ENCODE assay signal across 22 mouse cellular contexts in the genomic region with DNA sequence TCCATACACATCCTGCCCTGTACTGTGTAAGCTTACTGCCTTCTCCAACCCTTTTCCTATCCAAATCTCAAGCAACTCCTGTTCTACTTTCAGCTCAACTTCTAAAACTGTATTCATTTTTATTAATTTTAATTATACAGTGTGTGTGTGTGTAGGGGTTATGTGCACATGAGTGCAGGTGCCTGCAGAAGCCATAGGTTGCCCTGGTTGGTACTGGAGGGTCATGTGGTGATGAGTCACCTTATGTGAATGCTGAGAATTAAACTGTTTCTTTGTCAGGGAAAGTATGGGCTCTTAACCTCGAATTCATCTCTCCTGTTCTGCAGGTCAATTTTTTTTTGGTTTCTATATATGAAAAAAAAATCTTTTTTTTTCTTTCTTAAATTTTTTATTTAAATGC.
DNase-seq lines count a peak whose midpoint lies in the region; ATAC-seq lines count a peak whose summit lies in the region.
"Had no signal": no experiment of that assay in that cellular context is flagged by ENCODE, and none has a peak within 500 bp of the region (broad histone marks: within the 10 kb centered on the region; RNA-seq: fewer than 3 reads in every experiment).

No protein-coding gene starts in this region.

- WGBS in forebrain, embryonic 10.5 days = 84% methylated on average over 1 of the region's 1 CpGs
- WGBS in forebrain, embryonic 11.5 days = 82% methylated on average over 1 of the region's 1 CpGs

- no peaks in the 10 kb centered on the region for H3K36me3 ChIP-seq in forebrain, embryonic 10.5 days (replicated peaks)
- no peaks in the 10 kb centered on the region for H3K36me3 ChIP-seq in forebrain, embryonic 11.5 days (ENCODE audit: control insufficient read depth, insufficient read depth, low read length)
- H3K36me3 ChIP-seq: embryonic facial prominence, embryonic 10.5 days; embryonic facial prominence, embryonic 12.5 days; forebrain, embryonic 15.5 days; G1E had no signal

- H3K4me1 ChIP-seq in forebrain, embryonic 10.5 days = no peaks in the 10 kb centered on the region
- H3K4me1 ChIP-seq in forebrain, embryonic 11.5 days (replicated peaks; ENCODE audit: control insufficient read depth, insufficient read depth, low read length) = no peaks in the 10 kb centered on the region
- H3K4me1 ChIP-seq: embryonic facial prominence, embryonic 12.5 days; forebrain, embryonic 13.5 days; forebrain, embryonic 15.5 days had no signal

- no peak overlapping the region for H3K4me2 ChIP-seq in forebrain, embryonic 11.5 days (ENCODE audit: low read depth, low read length, severe bottlenecking)
- H3K4me2 ChIP-seq: embryonic facial prominence, embryonic 12.5 days; forebrain, embryonic 13.5 days; forebrain, embryonic 15.5 days had no signal

- H3K4me3 ChIP-seq in forebrain, embryonic 10.5 days = no peak overlapping the region
- H3K4me3 ChIP-seq in forebrain, embryonic 11.5 days (ENCODE audit: low read depth, low read length) = no peak overlapping the region
- H3K4me3 ChIP-seq: embryonic facial prominence, embryonic 10.5 days; embryonic facial prominence, embryonic 12.5 days; forebrain, embryonic 13.5 days; forebrain, embryonic 15.5 days had no signal

- no peaks in the 10 kb centered on the region for H3K27me3 ChIP-seq in forebrain, embryonic 10.5 days (ENCODE audit: poor library complexity, severe bottlenecking)
- no peaks in the 10 kb centered on the region for H3K27me3 ChIP-seq in forebrain, embryonic 11.5 days (ENCODE audit: control insufficient read depth, insufficient read depth, low read length)
- H3K27me3 ChIP-seq: CH12.LX; embryonic facial prominence, embryonic 12.5 days; forebrain, embryonic 13.5 days; forebrain, embryonic 15.5 days had no signal

- no peak overlapping the region for H3K27ac ChIP-seq in forebrain, embryonic 10.5 days
- no peak overlapping the region for H3K27ac ChIP-seq in forebrain, embryonic 11.5 days (ENCODE audit: low read depth, low read length)
- H3K27ac ChIP-seq: embryonic facial prominence, embryonic 10.5 days; embryonic facial prominence, embryonic 12.5 days; forebrain, embryonic 13.5 days; forebrain, embryonic 15.5 days had no signal

- ATAC-seq in forebrain, embryonic 11.5 days (replicated peaks; ENCODE audit: low FRiP score) = no peak
- ATAC-seq: CD4-positive, CD25-positive, alpha-beta regulatory T cell, adult 4 months; forebrain, embryonic 13.5 days; forebrain, embryonic 15.5 days; forebrain, postnatal 0 days had no signal

- no peaks in the 10 kb centered on the region for H3K9me3 ChIP-seq in forebrain, embryonic 10.5 days
- H3K9me3 ChIP-seq in forebrain, embryonic 11.5 days (ENCODE audit: control insufficient read depth, low read length) = no peaks in the 10 kb centered on the region
- H3K9me3 ChIP-seq: embryonic facial prominence, embryonic 10.5 days; embryonic facial prominence, embryonic 12.5 days; forebrain, embryonic 13.5 days; forebrain, embryonic 15.5 days; G1E had no signal

- peak; percentile 3 for DNase-seq in forebrain, embryonic 10.5 days (ENCODE audit: extremely low spot score, low spot score)
- no peak for DNase-seq in forebrain, embryonic 11.5 days (ENCODE audit: low spot score)
- peak; percentile 24 for DNase-seq in 3T3-L1 (ENCODE audit: low read depth, low spot score)
- peak; percentile 8 for DNase-seq in Muller cell, postnatal 12 days (ENCODE audit: inconsistent ontology term)
- DNase-seq in lung, postnatal 14 days = no peak
- no peak for DNase-seq in adrenal gland, postnatal 36 days
- DNase-seq: adrenal gland, adult 2 months; adrenal gland, postnatal 10 days; adrenal gland, postnatal 25 days; cerebellum, adult 11-12 months; cerebellum, adult 2 months; cerebellum, adult 9-10 months; cerebellum, postnatal 10 days; cerebellum, postnatal 25 days; forebrain, postnatal 0 days had no signal

- H3K9ac ChIP-seq in forebrain, embryonic 11.5 days (ENCODE audit: low read length) = no peak overlapping the region
- H3K9ac ChIP-seq: embryonic facial prominence, embryonic 12.5 days; forebrain, embryonic 13.5 days; forebrain, embryonic 15.5 days; forebrain, postnatal 0 days had no signal

Comparison
In these comparisons a context has a peak if more than half of its experiments do, and no peak if none do; other contexts are left out.
1. DNase-seq: peak in forebrain, embryonic 10.5 days (single experiment), 3T3-L1 (single experiment) and Muller cell, postnatal 12 days (single experiment); none in forebrain, embryonic 11.5 days (single experiment), lung, postnatal 14 days (single experiment) and adrenal gland, postnatal 36 days (0 of 2).